Mouse (Mus musculus): ENCODE measurements around the gene Mdk. TPM values are rescaled to one million over a fixed set of nuclear protein-coding genes. Genes with fewer than 3 reads are reported as not detected.

Mdk gene
- polyA plus RNA-seq, 1 experiment, result 5.9 TPM

- no peaks in the 10 kb centered on the region for H3K27me3 ChIP-seq (ENCODE audit: control insufficient read depth, insufficient read depth, low read length)
- H3K4me3 ChIP-seq (ENCODE audit: low read depth, low read length), result no peak overlapping the region
- TF ChIP-seq POLR2A (IDR thresholded peaks at IDR 0.05; ENCODE audit: low read depth, low read length) (no peak), CTCF (IDR thresholded peaks at IDR 0.05; ENCODE audit: extremely low read depth, insufficient read length, insufficient replicate concordance, low read depth, low read length) (no peak)
- WGBS, result 85% methylated on average over 7 of the region's 7 CpGs
- H3K36me3 ChIP-seq (ENCODE audit: control insufficient read depth, insufficient read depth, low read length), result peaks cover 71% of the 10 kb centered on the region
- no peaks in the 10 kb centered on the region for H3K4me1 ChIP-seq (ENCODE audit: control insufficient read depth, insufficient read depth, insufficient read length, low read length)
- no peak overlapping the region for H3K27ac ChIP-seq (ENCODE audit: insufficient read depth, low read depth, low read length)
Measured at GRCm38 (mm10) chr2:91913328-91914110, 18.6 kb downstream of the Mdk start.

GRCm38 (mm10) chr2:91912616-91913015, 19.5 kb downstream of the Mdk start:
- Histone ChIP-seq H3K4me1 (ENCODE audit: control insufficient read depth, insufficient read depth, insufficient read length, low read length) (no peaks in the 10 kb centered on the region), H3K4me3 (ENCODE audit: low read depth, low read length) (no peak overlapping the region), H3K27ac (ENCODE audit: insufficient read depth, low read depth, low read length) (no peak overlapping the region), H3K36me3 (ENCODE audit: control insufficient read depth, insufficient read depth, low read length) (peaks cover 65% of the 10 kb centered on the region), H3K27me3 (ENCODE audit: control insufficient read depth, insufficient read depth, low read length) (no peaks in the 10 kb centered on the region)
- WGBS, result 55% methylated on average over 3 of the region's 3 CpGs
- TF ChIP-seq CTCF (IDR thresholded peaks at IDR 0.05; ENCODE audit: extremely low read depth, insufficient read length, insufficient replicate concordance, low read depth, low read length) (no peak), POLR2A (IDR thresholded peaks at IDR 0.05; ENCODE audit: low read depth, low read length) (no peak)

GRCm38 (mm10) chr2:91906141-91906540, 26.0 kb downstream of the Mdk start:
- TF ChIP-seq POLR2A (IDR thresholded peaks at IDR 0.05; ENCODE audit: low read depth, low read length) (no peak), CTCF (IDR thresholded peaks at IDR 0.05; ENCODE audit: extremely low read depth, insufficient read length, insufficient replicate concordance, low read depth, low read length) (no peak)
- no peak overlapping the region for H3K27ac ChIP-seq (ENCODE audit: insufficient read depth, low read depth, low read length)
- H3K36me3 ChIP-seq (ENCODE audit: control insufficient read depth, insufficient read depth, low read length), result peaks cover 30% of the 10 kb centered on the region
- H3K4me1 ChIP-seq (ENCODE audit: control insufficient read depth, insufficient read depth, insufficient read length, low read length), result no peaks in the 10 kb centered on the region
- WGBS, result 92% methylated on average over 2 of the region's 2 CpGs
- H3K4me3 ChIP-seq (ENCODE audit: low read depth, low read length), result no peak overlapping the region
- no peaks in the 10 kb centered on the region for H3K27me3 ChIP-seq (ENCODE audit: control insufficient read depth, insufficient read depth, low read length)

- Histone ChIP-seq H3K27ac (ENCODE audit: insufficient read depth, low read depth, low read length) (no peak overlapping the region), H3K4me1 (ENCODE audit: control insufficient read depth, insufficient read depth, insufficient read length, low read length) (no peaks in the 10 kb centered on the region), H3K27me3 (ENCODE audit: control insufficient read depth, insufficient read depth, low read length) (no peaks in the 10 kb centered on the region), H3K36me3 (ENCODE audit: control insufficient read depth, insufficient read depth, low read length) (peaks cover 33% of the 10 kb centered on the region), H3K4me3 (ENCODE audit: low read depth, low read length) (no peak overlapping the region)
- 78% methylated on average over 5 of the region's 5 CpGs for WGBS
- TF ChIP-seq POLR2A (IDR thresholded peaks at IDR 0.05; ENCODE audit: low read depth, low read length) (no peak), CTCF (IDR thresholded peaks at IDR 0.05; ENCODE audit: extremely low read depth, insufficient read length, insufficient replicate concordance, low read depth, low read length) (no peak)
Measured at GRCm38 (mm10) chr2:91904618-91905307, 27.3 kb downstream of the Mdk start.

GRCm38 (mm10) chr2:91903171-91903925, 28.7 kb downstream of the Mdk start:
- Histone ChIP-seq H3K36me3 (ENCODE audit: control insufficient read depth, insufficient read depth, low read length) (peaks cover 35% of the 10 kb centered on the region), H3K27me3 (ENCODE audit: control insufficient read depth, insufficient read depth, low read length) (no peaks in the 10 kb centered on the region), H3K4me1 (ENCODE audit: control insufficient read depth, insufficient read depth, insufficient read length, low read length) (no peaks in the 10 kb centered on the region), H3K4me3 (ENCODE audit: low read depth, low read length) (no peak overlapping the region), H3K27ac (ENCODE audit: insufficient read depth, low read depth, low read length) (no peak overlapping the region)
- no peak for TF ChIP-seq POLR2A (IDR thresholded peaks at IDR 0.05; ENCODE audit: low read depth, low read length)
- 82% methylated on average over 3 of the region's 3 CpGs for WGBS

GRCm38 (mm10) chr2:91902336-91902735, 29.8 kb downstream of the Mdk start:
- TF ChIP-seq POLR2A (IDR thresholded peaks at IDR 0.05; ENCODE audit: low read depth, low read length) (no peak), CTCF (IDR thresholded peaks at IDR 0.05; ENCODE audit: extremely low read depth, insufficient read length, insufficient replicate concordance, low read depth, low read length) (no peak)
- Histone ChIP-seq H3K36me3 (ENCODE audit: control insufficient read depth, insufficient read depth, low read length) (peaks cover 33% of the 10 kb centered on the region), H3K27ac (ENCODE audit: insufficient read depth, low read depth, low read length) (no peak overlapping the region), H3K4me3 (ENCODE audit: low read depth, low read length) (no peak overlapping the region), H3K4me1 (ENCODE audit: control insufficient read depth, insufficient read depth, insufficient read length, low read length) (peaks cover 4% of the 10 kb centered on the region; the same call in 1 of the 2 replicates), H3K27me3 (ENCODE audit: control insufficient read depth, insufficient read depth, low read length) (no peaks in the 10 kb centered on the region)
- WGBS, result 68% methylated on average over 5 of the region's 5 CpGs

GRCm38 (mm10) chr2:91900431-91900830, 31.7 kb downstream of the Mdk start:
- Histone ChIP-seq H3K36me3 (ENCODE audit: control insufficient read depth, insufficient read depth, low read length) (peaks cover 33% of the 10 kb centered on the region), H3K27ac (ENCODE audit: insufficient read depth, low read depth, low read length) (no peak overlapping the region), H3K4me3 (ENCODE audit: low read depth, low read length) (no peak overlapping the region), H3K4me1 (ENCODE audit: control insufficient read depth, insufficient read depth, insufficient read length, low read length) (peaks cover 4% of the 10 kb centered on the region; the same call in 1 of the 2 replicates), H3K27me3 (ENCODE audit: control insufficient read depth, insufficient read depth, low read length) (no peaks in the 10 kb centered on the region)
- 94% methylated on average over 8 of the region's 8 CpGs for WGBS
- TF ChIP-seq CTCF (IDR thresholded peaks at IDR 0.05; ENCODE audit: extremely low read depth, insufficient read length, insufficient replicate concordance, low read depth, low read length), result no peak
- no peak for TF ChIP-seq POLR2A (IDR thresholded peaks at IDR 0.05; ENCODE audit: low read depth, low read length)

All from small intestine, adult 2 months (tissue).